Mouse (Mus musculus) intestine, postnatal 0 days (tissue): ENCODE data around the gene Scmh1. TPM values are rescaled to one million over a fixed set of nuclear protein-coding genes. Genes with fewer than 3 reads are reported as not detected.

Experiments
- ATAC-seq: fragments of 200-750 bp; cut with Nextera tagmentation; 2 replicates; pipeline ENCODE4 v1.8.0; 2017; ENCODE audit warnings: mild to moderate bottlenecking, moderate TSS enrichment, moderate library complexity
- H3K27ac ChIP-seq: fragments of 300-500 bp; sonication (generic); 2 replicates; pipeline ENCODE4 v1.5.1; 2014; ENCODE audit warnings: mild to moderate bottlenecking, low read depth, low read length, moderate library complexity
- H3K27me3 ChIP-seq: fragments of 300-500 bp; sonication (generic); replicated peaks from 2 replicates; pipeline ENCODE4 v1.6.1; 2014; ENCODE audit warnings: low read length, mixed read lengths; ENCODE audit not compliant: control insufficient read depth, insufficient read depth
- H3K36me3 ChIP-seq: fragments of 300-500 bp; sonication (generic); 2 replicates; pipeline ENCODE4 v1.6.1; 2014; ENCODE audit warnings: mild to moderate bottlenecking, moderate library complexity; ENCODE audit not compliant: control insufficient read depth, insufficient read depth
- H3K4me1 ChIP-seq: fragments of 300-500 bp; sonication (generic); replicated peaks from 2 replicates; pipeline ENCODE4 v1.6.1; 2014; ENCODE audit warnings: antibody characterized with exemption, low read length, mixed read lengths; ENCODE audit not compliant: control insufficient read depth, insufficient read depth
- H3K4me2 ChIP-seq: fragments of 300-500 bp; sonication (generic); replicated peaks from 2 replicates; pipeline ENCODE4 v1.6.1; 2014; ENCODE audit warnings: low read depth, mild to moderate bottlenecking, moderate library complexity
- H3K4me3 ChIP-seq: fragments of 300-500 bp; sonication (generic); 2 replicates; pipeline ENCODE4 v1.5.1; 2014; ENCODE audit warnings: low read depth, low read length
- H3K9ac ChIP-seq: fragments of 300-500 bp; sonication (generic); 2 replicates; pipeline ENCODE4 v1.6.1; 2014; ENCODE audit warnings: mild to moderate bottlenecking, low read depth, low read length
- H3K9me3 ChIP-seq: fragments of 300-500 bp; sonication (generic); 2 replicates; pipeline ENCODE4 v1.6.1; 2016; ENCODE audit warnings: mixed run types; ENCODE audit not compliant: control insufficient read depth
- CTCF ChIP-seq: sonication (generic); IDR thresholded peaks from 2 replicates; pipeline ENCODE4 v1.5.1; 2016; ENCODE audit warnings: low read depth, mild to moderate bottlenecking, control low read depth, antibody characterized with exemption, moderate library complexity
- WGBS: fragments of 180-500 bp; shearing (Covaris S2); extraction: QIAGEN DNeasy Blood & Tissue Kit; methylation state at CpG from one replicate; pipeline ENCODE4 v1.1.7; 2014; 5-methylcytosine and 5-hydroxymethylcytosine counted together
- polyA plus RNA-seq: library from polyadenylated mRNA; unstranded; fragments of >200 nt; fragmentation: Nextera tagmentation; extraction: Ambion mirVana; gene quantifications from 2 replicates; pipeline ENCODE4 v1.2.1, GENCODE M21; 2015

Gene Scmh1
- polyA plus RNA-seq, 1 experiment from 2014 or later = 21.8 TPM

DNA sequence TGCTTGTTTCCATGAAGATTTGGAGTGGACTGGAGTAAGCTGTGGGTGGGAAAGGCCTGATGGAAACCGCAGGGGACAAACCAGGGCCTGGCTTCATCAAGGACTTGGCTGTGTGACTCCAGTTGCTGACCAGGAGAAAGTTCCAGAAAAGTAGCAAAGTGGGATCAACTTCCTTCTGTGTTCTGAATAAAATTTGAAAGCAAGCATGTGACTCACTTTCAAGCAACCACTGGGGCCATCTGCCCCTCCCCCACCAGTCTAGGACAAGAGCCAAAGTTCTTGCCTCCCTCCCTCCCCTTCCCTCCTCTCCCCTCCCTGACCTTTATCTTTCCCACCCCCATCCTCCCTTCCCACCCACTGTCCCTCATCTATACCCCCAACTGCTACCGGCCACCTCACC lies 35.9 kb upstream of the Scmh1 start:
- no peak for ATAC-seq
- Histone ChIP-seq H3K9ac (no peak overlapping the region), H3K4me2 (peak overlapping the region; percentile 47; the same call in 1 of the 2 replicates), H3K4me3 (no peak overlapping the region), H3K9me3 (no peaks in the 10 kb centered on the region), H3K27me3 (no peaks in the 10 kb centered on the region), H3K36me3 (no peaks in the 10 kb centered on the region), H3K4me1 (no peaks in the 10 kb centered on the region), H3K27ac (no peak overlapping the region)
- no peak for TF ChIP-seq CTCF
- WGBS = 53% methylated on average over 2 of the region's 2 CpGs

DNA sequence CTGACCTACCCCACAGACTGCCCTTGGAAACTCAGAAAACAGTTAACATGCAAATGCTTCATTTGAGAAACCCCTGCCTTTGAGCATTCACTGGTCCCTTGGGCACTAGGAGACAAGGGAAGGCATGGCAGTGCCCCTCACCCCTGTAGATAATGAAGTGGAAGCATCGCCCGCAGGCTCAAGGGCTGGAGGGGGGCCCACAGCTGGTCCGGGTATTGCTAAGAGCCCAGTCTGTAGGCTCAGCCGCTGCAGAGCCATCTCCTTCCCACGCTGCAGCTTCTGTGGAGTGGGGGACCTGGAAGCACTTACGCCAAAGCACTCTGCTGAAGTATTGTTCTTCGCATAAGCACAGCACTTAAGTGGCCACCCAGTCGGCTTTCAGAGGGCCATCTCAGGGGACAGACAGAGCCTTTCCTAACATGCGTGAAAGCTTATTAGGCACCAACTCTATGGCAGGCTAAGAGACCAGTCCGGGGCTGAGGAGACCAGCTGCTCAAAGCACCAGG lies 35.2 kb upstream of the Scmh1 start:
- Histone ChIP-seq H3K27ac (no peak overlapping the region), H3K36me3 (no peaks in the 10 kb centered on the region), H3K4me3 (no peak overlapping the region), H3K9me3 (no peaks in the 10 kb centered on the region), H3K4me1 (no peaks in the 10 kb centered on the region), H3K9ac (no peak overlapping the region), H3K27me3 (no peaks in the 10 kb centered on the region), H3K4me2 (peak overlapping the region; percentile 47)
- ATAC-seq = no peak
- 48% methylated on average over 10 of the region's 10 CpGs for WGBS
- TF ChIP-seq CTCF = no peak

DNA sequence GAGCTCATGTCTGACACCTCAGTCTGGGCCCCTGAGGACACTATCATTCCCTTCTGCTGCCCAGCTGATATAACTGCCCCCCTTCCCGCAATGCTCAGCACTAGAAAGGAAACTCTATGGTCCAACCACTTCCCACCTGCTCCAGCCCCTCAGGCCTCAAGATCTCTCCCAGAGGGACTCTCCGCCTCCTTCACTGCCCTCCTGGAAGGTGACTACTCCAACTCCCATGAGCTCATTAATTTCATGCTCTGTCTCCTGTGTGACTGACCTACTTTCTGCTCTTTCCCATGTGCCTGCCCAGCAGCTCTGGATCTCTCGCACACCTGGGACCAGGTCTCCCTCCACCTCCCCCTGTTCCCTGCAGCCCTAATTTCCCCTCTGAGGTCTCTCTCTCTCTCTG lies 32.2 kb upstream of the Scmh1 start:
- WGBS = 73% methylated on average over 3 of the region's 3 CpGs
- no peaks in the 10 kb centered on the region for H3K4me1 ChIP-seq
- no peak overlapping the region for H3K4me3 ChIP-seq
- no peak for TF ChIP-seq CTCF
- H3K27me3 ChIP-seq = no peaks in the 10 kb centered on the region
- no peak overlapping the region for H3K4me2 ChIP-seq
- no peak for ATAC-seq
- H3K9ac ChIP-seq = no peak overlapping the region
- H3K9me3 ChIP-seq = no peaks in the 10 kb centered on the region
- H3K36me3 ChIP-seq = no peaks in the 10 kb centered on the region
- no peak overlapping the region for H3K27ac ChIP-seq

DNA sequence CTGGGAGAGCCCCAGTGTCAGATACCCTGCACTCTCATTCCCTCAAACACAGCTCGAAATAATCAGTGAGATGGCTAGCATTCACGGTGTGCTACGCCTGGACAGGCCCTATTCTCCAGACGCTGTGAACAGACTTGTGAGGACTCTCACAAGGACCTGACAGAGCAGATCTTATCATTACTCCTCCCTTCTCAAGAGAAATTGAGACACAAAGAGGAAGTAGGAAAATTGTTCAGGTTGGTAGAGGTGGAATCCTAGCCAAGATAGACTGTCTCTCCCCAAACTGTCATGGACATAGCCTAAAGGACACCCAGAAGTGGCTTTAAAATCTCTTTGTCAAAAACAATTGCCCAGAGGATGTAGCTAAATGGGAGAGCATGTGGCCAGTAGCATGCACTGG lies 31.3 kb upstream of the Scmh1 start:
- no peak for ATAC-seq
- H3K36me3 ChIP-seq = no peaks in the 10 kb centered on the region
- H3K4me2 ChIP-seq = no peak overlapping the region
- no peak overlapping the region for H3K9ac ChIP-seq
- WGBS = 55% methylated on average over 4 of the region's 4 CpGs
- H3K27me3 ChIP-seq = no peaks in the 10 kb centered on the region
- H3K4me1 ChIP-seq = no peaks in the 10 kb centered on the region
- H3K27ac ChIP-seq = no peak overlapping the region
- no peaks in the 10 kb centered on the region for H3K9me3 ChIP-seq
- no peak overlapping the region for H3K4me3 ChIP-seq
- no peak for TF ChIP-seq CTCF

DNA sequence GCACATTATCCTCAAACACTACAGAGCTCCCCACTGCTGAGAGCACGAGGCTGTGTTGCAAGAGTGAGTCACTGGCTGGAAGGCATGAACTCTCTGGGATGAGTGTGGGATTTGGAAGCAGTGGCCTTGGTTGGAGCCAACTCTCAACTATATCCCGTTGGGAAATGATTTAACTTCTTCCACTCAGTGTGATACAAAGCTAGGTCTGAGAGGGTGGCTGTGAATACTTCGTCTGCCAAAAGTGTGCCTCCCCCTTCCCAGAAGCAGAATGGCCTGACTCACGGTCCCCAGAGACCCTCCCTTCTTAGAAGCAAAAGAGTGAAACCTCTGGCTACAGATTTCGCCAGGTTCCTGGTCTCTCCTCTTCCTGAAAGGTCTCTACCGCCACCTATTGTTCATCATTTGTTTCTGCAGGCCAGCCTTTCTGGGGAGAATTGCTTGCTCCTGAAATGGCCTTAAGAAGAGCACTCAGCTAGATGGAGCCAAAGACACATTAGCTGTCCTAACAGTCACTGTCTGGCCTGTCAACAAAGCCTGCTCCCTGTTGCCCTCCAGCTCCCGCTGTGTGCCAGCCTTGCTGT lies 24.2 kb upstream of the Scmh1 start:
- peak; percentile 66 for ATAC-seq
- Histone ChIP-seq H3K27ac (no peak overlapping the region), H3K9me3 (no peaks in the 10 kb centered on the region), H3K9ac (no peak overlapping the region), H3K4me2 (peak overlapping the region; percentile 50), H3K4me1 (no peaks in the 10 kb centered on the region), H3K36me3 (no peaks in the 10 kb centered on the region), H3K27me3 (no peaks in the 10 kb centered on the region), H3K4me3 (peak overlapping the region; percentile 13; the same call in 1 of the 2 replicates)
- peak; percentile 95 for TF ChIP-seq CTCF
- WGBS = 8% methylated on average over 7 of the region's 7 CpGs

DNA sequence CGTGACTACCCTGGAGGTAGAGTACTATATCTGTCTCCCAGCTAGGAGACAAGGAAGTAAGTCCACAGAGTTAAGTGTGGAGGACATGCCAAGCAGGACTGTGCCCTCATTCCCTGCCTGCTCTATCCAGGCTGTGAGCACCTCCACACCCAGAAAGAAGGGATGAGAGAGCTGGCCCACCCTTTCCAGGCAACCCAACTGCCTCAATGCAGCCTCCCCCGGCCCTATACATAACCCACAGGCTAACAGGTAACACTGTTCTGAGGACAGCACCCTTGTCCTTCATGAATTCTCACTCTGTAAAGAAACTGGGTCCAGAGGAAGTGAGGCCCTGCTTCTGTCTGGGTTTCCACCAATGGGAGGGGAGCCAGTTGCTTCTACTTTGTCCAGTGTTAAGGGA lies 19.6 kb upstream of the Scmh1 start:
- Histone ChIP-seq H3K4me3 (no peak overlapping the region), H3K9me3 (no peaks in the 10 kb centered on the region), H3K9ac (no peak overlapping the region), H3K36me3 (no peaks in the 10 kb centered on the region), H3K27me3 (no peaks in the 10 kb centered on the region), H3K27ac (no peak overlapping the region), H3K4me2 (no peak overlapping the region), H3K4me1 (no peaks in the 10 kb centered on the region)
- TF ChIP-seq CTCF = no peak
- ATAC-seq = no peak
- 86% methylated on average over 2 of the region's 2 CpGs for WGBS
